Mouse (Mus musculus) ovary, postnatal 10 days (tissue): ENCODE results near the gene Ccdc191.

Experiments
- DNase-seq: peaks from one replicate; pipeline ENCODE4 v3.0.0; 2022; ENCODE audit warnings: low spot score

Gene Ccdc191

GRCm38 (mm10) chr16:43889208-43890004, at the start of gene Ccdc191:
Gene Ccdc191 (plus strand): TSS chr16:43889800.
- DNase-seq = peak; percentile 96

GRCm38 (mm10) chr16:43841236-43841635, 48.4 kb upstream of the Ccdc191 start:
- no peak for DNase-seq

- DNase-seq = no peak
These were observed 39.8 kb upstream of the Ccdc191 start for GRCm38 (mm10) chr16:43849839-43850238.

- DNase-seq = no peak
These were observed 30.6 kb upstream of the Ccdc191 start for GRCm38 (mm10) chr16:43858941-43859476.

- no peak for DNase-seq
These were observed 29.0 kb upstream of the Ccdc191 start for GRCm38 (mm10) chr16:43860624-43861023.

- no peak for DNase-seq
These were observed 19.8 kb upstream of the Ccdc191 start for GRCm38 (mm10) chr16:43869805-43870204.

- DNase-seq = no peak
These were observed 18.2 kb upstream of the Ccdc191 start for GRCm38 (mm10) chr16:43871419-43871818.

- no peak for DNase-seq
These were observed 9.8 kb upstream of the Ccdc191 start for GRCm38 (mm10) chr16:43879769-43880168.

- DNase-seq = no peak
These were observed 8.0 kb upstream of the Ccdc191 start for GRCm38 (mm10) chr16:43881636-43882035.

GRCm38 (mm10) chr16:43882329-43882728, 7.3 kb upstream of the Ccdc191 start:
- DNase-seq = no peak

- no peak for DNase-seq
These were observed 371 bp downstream of the Ccdc191 start for GRCm38 (mm10) chr16:43890005-43890336.

GRCm38 (mm10) chr16:43890747-43891336, 1.2 kb downstream of the Ccdc191 start:
- no peak for DNase-seq

GRCm38 (mm10) chr16:43894501-43894900, 4.9 kb downstream of the Ccdc191 start:
- DNase-seq = no peak

- DNase-seq = no peak
These were observed 10.5 kb downstream of the Ccdc191 start for GRCm38 (mm10) chr16:43900138-43900537.

GRCm38 (mm10) chr16:43900571-43900970, 11.0 kb downstream of the Ccdc191 start:
- no peak for DNase-seq

- DNase-seq = no peak
These were observed 19.3 kb downstream of the Ccdc191 start for GRCm38 (mm10) chr16:43908881-43909280.

- DNase-seq = no peak
These were observed 29.3 kb downstream of the Ccdc191 start for GRCm38 (mm10) chr16:43918867-43919266.

GRCm38 (mm10) chr16:43922024-43922423, 32.4 kb downstream of the Ccdc191 start:
- no peak for DNase-seq

GRCm38 (mm10) chr16:43922630-43923029, 33.0 kb downstream of the Ccdc191 start:
- DNase-seq = no peak

GRCm38 (mm10) chr16:43925001-43925558, 35.5 kb downstream of the Ccdc191 start:
- DNase-seq = no peak

GRCm38 (mm10) chr16:43925846-43926245, 36.2 kb downstream of the Ccdc191 start:
- DNase-seq = no peak

GRCm38 (mm10) chr16:43926341-43926859, 36.8 kb downstream of the Ccdc191 start, which contains the start of gene Qtrt2:
Gene Qtrt2 (minus strand): TSS chr16:43926809.
- no peak for DNase-seq

GRCm38 (mm10) chr16:43930577-43930976, 41.0 kb downstream of the Ccdc191 start:
- DNase-seq = no peak
